Mouse (Mus musculus) C2C12 (cell line): Measurements from ENCODE around the gene Emp3. TPM values are rescaled to one million over a fixed set of nuclear protein-coding genes. Genes with fewer than 3 reads are reported as not detected.

Source experiments
- H3K27me3 ChIP-seq: one replicate; pipeline ENCODE4 v1.6.1; 2011; ENCODE audit not compliant: control insufficient read depth, insufficient read depth, insufficient read length
- H3K36me3 ChIP-seq: one replicate; pipeline ENCODE4 v1.6.1; 2011; ENCODE audit not compliant: control insufficient read depth, insufficient read depth
- H3K4me3 ChIP-seq: one replicate; pipeline ENCODE4 v1.5.1; 2011; ENCODE audit warnings: mild to moderate bottlenecking, control low read depth; ENCODE audit not compliant: poor library complexity, insufficient read depth, severe bottlenecking
- H3K79me2 ChIP-seq: one replicate; pipeline ENCODE4 v1.6.1; 2011; ENCODE audit not compliant: control insufficient read depth, insufficient read depth
- H3K79me3 ChIP-seq: one replicate; pipeline ENCODE4 v1.6.1; 2011; ENCODE audit warnings: low read depth, control low read depth
- H3ac ChIP-seq: one replicate; pipeline ENCODE3; 2011; ENCODE audit warnings: low read depth; ENCODE audit not compliant: control insufficient read depth, insufficient read length
- CEBPB ChIP-seq: IDR thresholded peaks from one replicate; pipeline ENCODE4 v1.6.1; 2011; ENCODE audit warnings: low read depth, mild to moderate bottlenecking, control low read depth, moderate library complexity
- CTCF ChIP-seq: IDR thresholded peaks from one replicate; pipeline ENCODE4 v1.5.1; 2011; ENCODE audit not compliant: control insufficient read depth, insufficient read depth, insufficient read length
- FOSL1 ChIP-seq: IDR thresholded peaks from one replicate; pipeline ENCODE4 v1.8.0; 2011; ENCODE audit warnings: mild to moderate bottlenecking, low read length; ENCODE audit not compliant: poor library complexity, insufficient read depth, severe bottlenecking
- MAX ChIP-seq: IDR thresholded peaks from one replicate; pipeline ENCODE4 v1.6.1; 2011; ENCODE audit warnings: mild to moderate bottlenecking, control low read depth
- MYOD1 ChIP-seq: IDR thresholded peaks from one replicate; pipeline ENCODE4 v1.6.1; 2011; ENCODE audit warnings: low read depth; ENCODE audit not compliant: control insufficient read depth, insufficient read length
- MYOG ChIP-seq: IDR thresholded peaks from one replicate; pipeline ENCODE4 v1.6.1; 2011; ENCODE audit not compliant: control insufficient read depth, insufficient read length; ENCODE audit errors: extremely low read depth
- USF1 ChIP-seq: IDR thresholded peaks from one replicate; pipeline ENCODE4 v1.6.1; 2011; ENCODE audit warnings: low read depth, mild to moderate bottlenecking, control low read depth, moderate library complexity
- polyA plus RNA-seq: library from polyadenylated mRNA; unstranded; fragments of >200 nt; fragmentation: generic; extraction: Trizol; gene quantifications from one replicate; pipeline ENCODE4 v1.2.1, GENCODE M21; 2012; ENCODE audit warnings: missing spikeins

The Emp3 gene
- polyA plus RNA-seq, 1 experiment: 705 TPM

GRCm38 (mm10) chr7:45896517-45897257 is 24.5 kb downstream of the Emp3 start, which contains the start of the genes Syngr4 and Tmem143:
Syngr4 (minus strand) TSS chr7:45896714.
Tmem143 (plus strand) TSS chr7:45896941.
- H3K79me3 ChIP-seq: no peaks in the 10 kb centered on the region
- peak within 1 kb of the TSS; percentile 41 for H3K4me3 ChIP-seq
- H3K79me2 ChIP-seq: no peaks in the 10 kb centered on the region
- TF ChIP-seq USF1 (no peak), MYOD1 (no peak), CEBPB (no peak), MYOG (no peak), MAX (no peak), FOSL1 (no peak), CTCF (no peak)
- no peaks in the 10 kb centered on the region for H3K36me3 ChIP-seq
- peak within 1 kb of the TSS; percentile 62 for H3ac ChIP-seq
- no peaks in the 10 kb centered on the region for H3K27me3 ChIP-seq

- H3ac ChIP-seq: no peak overlapping the region
- no peak overlapping the region for H3K4me3 ChIP-seq
- TF ChIP-seq USF1 (no peak), MYOD1 (no peak), CEBPB (no peak), MAX (no peak), FOSL1 (no peak), MYOG (no peak), CTCF (no peak)
These were observed 25.2 kb downstream of the Emp3 start for GRCm38 (mm10) chr7:45895931-45896516.

DNA sequence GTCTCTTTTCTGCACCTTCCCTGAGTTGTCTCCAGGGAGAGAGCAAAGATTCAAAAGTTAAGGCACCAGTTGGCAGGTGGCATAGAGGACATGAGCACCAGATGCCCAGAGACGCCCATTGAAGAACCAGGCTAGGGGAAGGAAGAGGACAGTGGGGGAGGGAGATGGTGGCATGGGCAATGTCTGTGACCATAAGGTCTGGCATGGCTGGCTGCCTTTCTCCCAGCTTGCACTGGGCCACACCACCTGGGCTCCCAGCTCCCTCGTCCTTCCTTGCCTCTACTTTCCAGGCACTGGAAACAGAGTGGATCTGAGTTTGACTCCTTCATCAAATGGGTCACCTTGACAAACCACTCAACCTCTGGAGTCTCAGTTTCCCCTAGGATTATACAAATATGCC is 28.6 kb downstream of the Emp3 start:
- Histone ChIP-seq H3ac (no peak overlapping the region), H3K36me3 (no peaks in the 10 kb centered on the region), H3K79me3 (no peaks in the 10 kb centered on the region), H3K79me2 (no peaks in the 10 kb centered on the region), H3K27me3 (no peaks in the 10 kb centered on the region), H3K4me3 (no peak overlapping the region)
- TF ChIP-seq USF1 (no peak), FOSL1 (no peak), MYOG (no peak), MYOD1 (no peak), CTCF (no peak), CEBPB (no peak), MAX (no peak)

More at GRCm38 (mm10) chr7:45895931-45896516, 25.2 kb downstream of the Emp3 start:
- Histone ChIP-seq H3K79me2 (no peaks in the 10 kb centered on the region), H3K79me3 (no peaks in the 10 kb centered on the region), H3K27me3 (no peaks in the 10 kb centered on the region), H3K36me3 (no peaks in the 10 kb centered on the region)

GRCm38 (mm10) chr7:45887246-45887645 is 34.0 kb downstream of the Emp3 start:
- peaks cover 7% of the 10 kb centered on the region for H3K36me3 ChIP-seq
- no peaks in the 10 kb centered on the region for H3K79me3 ChIP-seq
- no peak overlapping the region for H3K4me3 ChIP-seq
- H3K27me3 ChIP-seq: no peaks in the 10 kb centered on the region
- no peaks in the 10 kb centered on the region for H3K79me2 ChIP-seq
- TF ChIP-seq CTCF: no peak
- TF ChIP-seq FOSL1: no peak
- TF ChIP-seq CEBPB: no peak
- no peak for TF ChIP-seq MYOD1
- TF ChIP-seq MAX: no peak
- no peak for TF ChIP-seq MYOG
- TF ChIP-seq USF1: no peak
- H3ac ChIP-seq: no peak overlapping the region

DNA sequence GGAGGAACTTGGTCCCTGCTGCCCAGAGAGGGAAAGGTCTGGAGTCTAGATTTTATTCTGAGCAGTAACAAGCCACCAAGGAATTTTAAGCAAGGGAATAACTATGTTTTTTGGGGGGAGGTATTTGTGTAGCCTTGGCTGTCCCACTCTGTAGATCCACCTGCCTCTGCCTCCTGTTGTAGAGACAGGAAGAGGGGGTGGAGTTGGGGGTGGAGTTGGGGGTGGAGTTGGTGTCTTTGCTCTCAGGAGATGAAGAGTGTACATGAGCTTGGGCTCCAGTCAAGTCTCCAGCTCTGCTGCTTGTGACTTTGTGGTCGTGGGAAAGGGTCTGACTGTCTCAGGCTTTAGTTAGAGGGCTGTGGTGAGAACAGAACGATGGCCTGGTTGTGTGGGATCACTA is 40.2 kb downstream of the Emp3 start:
- peaks cover 45% of the 10 kb centered on the region for H3K36me3 ChIP-seq
- H3K79me2 ChIP-seq: peaks cover 7% of the 10 kb centered on the region
- H3K27me3 ChIP-seq: no peaks in the 10 kb centered on the region
- TF ChIP-seq MAX (no peak), MYOG (no peak), FOSL1 (no peak), CTCF (no peak)
- no peak overlapping the region for H3K4me3 ChIP-seq
- H3K79me3 ChIP-seq: peaks cover 1% of the 10 kb centered on the region
- no peak overlapping the region for H3ac ChIP-seq
